Mouse (Mus musculus) myocyte (in vitro differentiated cells): ENCODE data around the gene Zfp740.

Experiments
- MAX ChIP-seq: IDR thresholded peaks from one replicate; pipeline ENCODE4 v1.6.1; 2011; ENCODE audit warnings: low read depth, mild to moderate bottlenecking, control low read depth
- POLR2A ChIP-seq: IDR thresholded peaks from one replicate; pipeline ENCODE4 v1.6.1; 2011; ENCODE audit warnings: low read depth, mild to moderate bottlenecking, control low read depth, moderate library complexity; ENCODE audit not compliant: insufficient read length
- USF1 ChIP-seq: IDR thresholded peaks from one replicate; pipeline ENCODE4 v1.6.1; 2011; ENCODE audit warnings: low read depth, mild to moderate bottlenecking, control low read depth, moderate library complexity

GRCm38 (mm10) chr15:102167620-102168021, 35.4 kb upstream of the Zfp740 start:
- no peak for TF ChIP-seq USF1
- no peak for TF ChIP-seq MAX
- no peak for TF ChIP-seq POLR2A
